Mouse (Mus musculus) urinary bladder, postnatal 0 days (tissue): ENCODE results near the gene Mrpl14. TPM values are rescaled to one million over a fixed set of nuclear protein-coding genes. Genes with fewer than 3 reads are reported as not detected.

Experiments used
- polyA plus RNA-seq: library from polyadenylated mRNA; unstranded; fragments of >200 nt; fragmentation: Nextera tagmentation; extraction: Ambion mirVana; gene quantifications from 2 replicates; pipeline ENCODE4 v1.2.1, GENCODE M21; 2015

Mrpl14 gene
- 166 and 175 TPM in 2 replicates for polyA plus RNA-seq

GRCm38 (mm10) chr17:45686093-45686619 is at the start of gene Mrpl14:
Gene Mrpl14, plus strand, starts transcription at chr17:45686322.

GRCm38 (mm10) chr17:45659225-45659624 is 26.9 kb upstream of the Mrpl14 start, which contains the start of gene Capn11:
Gene Capn11, minus strand, starts transcription at chr17:45659325.

GRCm38 (mm10) chr17:45686716-45687115 is 594 bp downstream of the Mrpl14 start, which contains the start of gene Tmem63b:
Gene Tmem63b, minus strand, starts transcription at chr17:45686905.

GRCm38 (mm10) chr17:45733735-45734301 is 47.7 kb downstream of the Mrpl14 start, which contains the start of gene 1600014C23Rik:
Gene 1600014C23Rik, minus strand, starts transcription at chr17:45733844.

Other genes starting within 250 kb of the Mrpl14 start
- 0.16 TPM in 1 of 2 replicates, not detected in the other for gene Spats1, start 210.9 kb upstream of the Mrpl14 start, polyA plus RNA-seq
- 6.2 and 7.2 TPM in 2 replicates for gene Aars2, start 179.5 kb upstream of the Mrpl14 start, polyA plus RNA-seq
- gene Tcte1, start 162.9 kb upstream of the Mrpl14 start, polyA plus RNA-seq, result 0.13 TPM in 1 of 2 replicates, not detected in the other
- 0.47 and 0.65 TPM in 2 replicates for gene Tmem151b, start 136.6 kb upstream of the Mrpl14 start, polyA plus RNA-seq
- 3.5 and 3.8 TPM in 2 replicates for gene Nfkbie, start 130.6 kb upstream of the Mrpl14 start, polyA plus RNA-seq
- 87.4 and 92.8 TPM in 2 replicates for gene Slc35b2, start 122.4 kb upstream of the Mrpl14 start, polyA plus RNA-seq
- gene Hsp90ab1, start 113.1 kb upstream of the Mrpl14 start, polyA plus RNA-seq, result 876 and 897 TPM in 2 replicates
- 106 and 125 TPM in 2 replicates for gene Slc29a1, start 86.7 kb upstream of the Mrpl14 start, polyA plus RNA-seq
- not detected in 2 replicates for gene Mymx, start 84.2 kb upstream of the Mrpl14 start, polyA plus RNA-seq
- 0.68 and 0.75 TPM in 2 replicates for gene Capn11, start 27.0 kb upstream of the Mrpl14 start, polyA plus RNA-seq
- gene Tmem63b, start 583 bp downstream of the Mrpl14 start, polyA plus RNA-seq, result 31.0 and 31.1 TPM in 2 replicates
- gene 1600014C23Rik, start 47.5 kb downstream of the Mrpl14 start, polyA plus RNA-seq, result not detected in 2 replicates